Mouse (Mus musculus): ENCODE measurements around the gene Lrrc25. TPM values are rescaled to one million over a fixed set of nuclear protein-coding genes. Genes with fewer than 3 reads are reported as not detected.

The Lrrc25 gene
- total and polyA plus RNA-seq, 3 experiments: 0.30 to 5.9 (median 2.4) TPM

DNA sequence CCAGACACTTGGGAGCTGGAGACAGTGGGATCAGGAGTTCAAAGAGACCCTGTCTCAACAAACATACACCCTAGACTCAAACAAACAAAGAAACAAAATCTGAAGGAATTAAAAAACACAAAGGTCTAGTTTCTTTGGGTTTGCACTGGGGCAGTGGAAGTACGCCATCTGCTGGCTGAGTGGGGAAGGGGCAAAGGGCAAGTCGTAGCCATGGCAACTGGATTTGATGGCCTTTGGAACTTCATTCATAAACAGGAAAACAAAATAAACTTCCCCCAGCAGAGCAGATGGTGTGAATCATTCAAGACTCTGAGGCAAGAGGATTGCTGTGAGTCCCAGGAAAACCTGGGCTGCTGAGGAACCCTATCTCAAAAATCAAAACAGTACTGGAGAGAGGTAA, 37.3 kb downstream of the Lrrc25 start:
- in situ Hi-C loops (cut with MboI; ENCODE audit: low pct_ligation_motif_present, low pct_unique_long_range_greater_than_20kb, low sequenced_read_pairs): no loop called here
- dilution Hi-C loops (cut with MboI; ENCODE audit: extremely low pct_ligation_motif_present, extremely low pct_unique_long_range_greater_than_20kb, low sequenced_read_pairs): no loop called here
- Histone ChIP-seq H3K4me3 (replicated peaks in 1 of 3; ENCODE audit: low read depth in 2 of 3, low read length in 2 of 3, poor library complexity in 1 of 3) (no peak overlapping the region), H3K4me1 (ENCODE audit: control insufficient read depth in 1 of 2, insufficient read depth in 2 of 2) (peaks cover 12 to 58% of the 10 kb centered on the region in 2 experiments), H3K4me2 (ENCODE audit: insufficient read depth, low read depth, poor library complexity, severe bottlenecking) (no peak overlapping the region), H3K27me3 (replicated peaks) (no peaks in the 10 kb centered on the region), H3K9me3 (replicated peaks; ENCODE audit: low read length) (no peaks in the 10 kb centered on the region), H3K36me3 (replicated peaks in 1 of 2; ENCODE audit: control insufficient read depth in 1 of 2, insufficient read depth in 1 of 2, low read length in 1 of 2) (peaks cover 30 to 85% of the 10 kb centered on the region in 2 experiments), H3K9ac (ENCODE audit: insufficient read depth, low read depth) (no peak overlapping the region), H3K27ac (ENCODE audit: insufficient read depth, low read depth) (no peak overlapping the region), H3K79me2 (replicated peaks; ENCODE audit: control insufficient read depth, extremely low read depth, insufficient read depth, poor library complexity, severe bottlenecking) (peaks cover 5% of the 10 kb centered on the region; the same call in 1 of the 2 replicates)
- DNase-seq (ENCODE audit: extremely low read depth): peak; percentile 67
- TF ChIP-seq E2F4 (IDR thresholded peaks at IDR 0.05; ENCODE audit: insufficient replicate concordance, low read depth, low read length) (no peak), ZNF384 (IDR thresholded peaks at IDR 0.05; ENCODE audit: low read depth, low read length) (no peak), IRF4 (IDR thresholded peaks at IDR 0.05; ENCODE audit: low read depth, low read length) (no peak), EP300 (IDR thresholded peaks at IDR 0.05; ENCODE audit: low read length) (no peak), JUN (IDR thresholded peaks at IDR 0.05; ENCODE audit: insufficient read depth, low read depth, low read length) (no peak), BHLHE40 (IDR thresholded peaks at IDR 0.05; ENCODE audit: low read depth, low read length) (no peak), USF2 (conservative IDR thresholded peaks at IDR 0.05; ENCODE audit: low read depth, low read length) (no peak), MAX (IDR thresholded peaks at IDR 0.05; ENCODE audit: low read length) (no peak), SIN3A (IDR thresholded peaks at IDR 0.05; ENCODE audit: low read length) (no peak), CHD2 (IDR thresholded peaks at IDR 0.05; ENCODE audit: low read length) (no peak), HCFC1 (IDR thresholded peaks at IDR 0.05; ENCODE audit: low read depth, low read length) (no peak), KAT2A (IDR thresholded peaks at IDR 0.05; ENCODE audit: insufficient replicate concordance, low read length) (no peak), MYC (IDR thresholded peaks at IDR 0.05; ENCODE audit: low read depth, low read length) (no peak), JUND (conservative IDR thresholded peaks at IDR 0.05; ENCODE audit: low read depth, low read length) (no peak), UBTF (IDR thresholded peaks at IDR 0.05; ENCODE audit: low read depth, low read length) (no peak), SMC3 (IDR thresholded peaks at IDR 0.05; ENCODE audit: low read depth, low read length) (peak; percentile 93), ZC3H11A (IDR thresholded peaks at IDR 0.05; ENCODE audit: low read depth, low read length) (0 out of 2 replicates have a peak, but pooled peaks have one; percentile 22), MEF2A (IDR thresholded peaks at IDR 0.05; ENCODE audit: borderline replicate concordance, low read depth, low read length) (no peak), CTCF (conservative IDR thresholded peaks at IDR 0.05 in 1 of 2, IDR thresholded peaks at IDR 0.05 in 1 of 2; ENCODE audit: low read depth in 2 of 2, low read length in 2 of 2) (peak; percentile 86 to 94), ELF1 (IDR thresholded peaks at IDR 0.05; ENCODE audit: low read depth, low read length) (no peak), MAFK (IDR thresholded peaks at IDR 0.05; ENCODE audit: insufficient replicate concordance, low read length) (no peak), TCF12 (IDR thresholded peaks at IDR 0.05; ENCODE audit: low read depth, low read length) (no peak; the same call in 1 of the 2 replicates), RAD21 (IDR thresholded peaks at IDR 0.05; ENCODE audit: low read depth, low read length) (peak; percentile 83), USF1 (IDR thresholded peaks at IDR 0.05; ENCODE audit: low read depth, low read length) (no peak), MXI1 (IDR thresholded peaks at IDR 0.05; ENCODE audit: low read depth, low read length) (peak; percentile 86), ZMIZ1 (IDR thresholded peaks at IDR 0.05; ENCODE audit: low read depth, low read length) (no peak), ETS1 (conservative IDR thresholded peaks at IDR 0.05; ENCODE audit: low read depth, low read length) (no peak), TBP (conservative IDR thresholded peaks at IDR 0.05; ENCODE audit: low read depth, low read length) (no peak), CHD1 (IDR thresholded peaks at IDR 0.05; ENCODE audit: low read depth, low read length) (no peak), MAZ (IDR thresholded peaks at IDR 0.05; ENCODE audit: low read depth, low read length) (no peak), GABPA (IDR thresholded peaks at IDR 0.05; ENCODE audit: insufficient replicate concordance, low read depth, low read length) (no peak), NELFE (IDR thresholded peaks at IDR 0.05; ENCODE audit: low read depth, low read length) (no peak; the same call in 1 of the 2 replicates), POLR2AphosphoS2 (IDR thresholded peaks at IDR 0.05; ENCODE audit: low read depth, low read length) (no peak), PAX5 (IDR thresholded peaks at IDR 0.05; ENCODE audit: low read length) (no peak), NRF1 (IDR thresholded peaks at IDR 0.05; ENCODE audit: low read depth, low read length) (0 out of 2 replicates have a peak, but pooled peaks have one; percentile 6), POLR2A (IDR thresholded peaks at IDR 0.05; ENCODE audit: low read depth, low read length) (no peak)
